Mouse (Mus musculus): ENCODE results near the gene Ipmk. TPM values are rescaled to one million over a fixed set of nuclear protein-coding genes. Genes with fewer than 3 reads are reported as not detected.

Gene Ipmk
- total and polyA plus RNA-seq, 3 experiments = 14.7 to 27.1 (median 23.8) TPM

GRCm38 (mm10) chr10:71306190-71306589 lies 41.4 kb upstream of the Ipmk start:
- in situ Hi-C loops (cut with MboI; ENCODE audit: low pct_ligation_motif_present, low pct_unique_long_range_greater_than_20kb, low sequenced_read_pairs) (no loop called here), dilution Hi-C loops (cut with MboI; ENCODE audit: extremely low pct_ligation_motif_present, extremely low pct_unique_long_range_greater_than_20kb, low sequenced_read_pairs) (no loop called here)
- Histone ChIP-seq H3K9me3 (replicated peaks; ENCODE audit: low read length) (peaks cover 4% of the 10 kb centered on the region), H3K4me1 (ENCODE audit: control insufficient read depth in 1 of 2, insufficient read depth in 2 of 2) (peaks cover 0 to 6% of the 10 kb centered on the region in 2 experiments; a peak in 1 of 4 replicates), H3K9ac (ENCODE audit: insufficient read depth, low read depth) (peak overlapping the region; percentile 5; the same call in 1 of the 2 replicates), H3K36me3 (replicated peaks in 1 of 2; ENCODE audit: control insufficient read depth in 1 of 2, insufficient read depth in 1 of 2, low read length in 1 of 2) (no peaks in the 10 kb centered on the region), H3K27ac (ENCODE audit: insufficient read depth, low read depth) (no peak overlapping the region), H3K27me3 (replicated peaks) (no peaks in the 10 kb centered on the region), H3K4me3 (replicated peaks in 1 of 3; ENCODE audit: low read depth in 2 of 3, low read length in 2 of 3, poor library complexity in 1 of 3) (peak overlapping the region; percentile 27 to 53 (median 39)), H3K79me2 (replicated peaks; ENCODE audit: control insufficient read depth, extremely low read depth, insufficient read depth, poor library complexity, severe bottlenecking) (no peaks in the 10 kb centered on the region), H3K4me2 (ENCODE audit: insufficient read depth, low read depth, poor library complexity, severe bottlenecking) (peak overlapping the region; percentile 83)
- TF ChIP-seq CTCF (conservative IDR thresholded peaks at IDR 0.05 in 1 of 2, IDR thresholded peaks at IDR 0.05 in 1 of 2; ENCODE audit: low read depth in 2 of 2, low read length in 2 of 2) (peak; percentile 55 to 81), SIN3A (IDR thresholded peaks at IDR 0.05; ENCODE audit: low read length) (no peak), IRF4 (IDR thresholded peaks at IDR 0.05; ENCODE audit: low read depth, low read length) (peak; percentile 42; the same call in 1 of the 2 replicates), RAD21 (IDR thresholded peaks at IDR 0.05; ENCODE audit: low read depth, low read length) (peak; percentile 68), MAX (IDR thresholded peaks at IDR 0.05; ENCODE audit: low read length) (no peak), SMC3 (IDR thresholded peaks at IDR 0.05; ENCODE audit: low read depth, low read length) (peak; percentile 58), CHD1 (IDR thresholded peaks at IDR 0.05; ENCODE audit: low read depth, low read length) (no peak), TBP (conservative IDR thresholded peaks at IDR 0.05; ENCODE audit: low read depth, low read length) (no peak)
- DNase-seq (ENCODE audit: extremely low read depth) = peak; percentile 74

- dilution Hi-C loops (cut with MboI; ENCODE audit: extremely low pct_ligation_motif_present, extremely low pct_unique_long_range_greater_than_20kb, low sequenced_read_pairs) (no loop called here), in situ Hi-C loops (cut with MboI; ENCODE audit: low pct_ligation_motif_present, low pct_unique_long_range_greater_than_20kb, low sequenced_read_pairs) (no loop called here)
- Histone ChIP-seq H3K36me3 (replicated peaks in 1 of 2; ENCODE audit: control insufficient read depth in 1 of 2, insufficient read depth in 1 of 2, low read length in 1 of 2) (no peaks in the 10 kb centered on the region), H3K9ac (ENCODE audit: insufficient read depth, low read depth) (peak overlapping the region; percentile 5; the same call in 1 of the 2 replicates), H3K4me2 (ENCODE audit: insufficient read depth, low read depth, poor library complexity, severe bottlenecking) (peak overlapping the region; percentile 83), H3K27me3 (replicated peaks) (no peaks in the 10 kb centered on the region), H3K79me2 (replicated peaks; ENCODE audit: control insufficient read depth, extremely low read depth, insufficient read depth, poor library complexity, severe bottlenecking) (no peaks in the 10 kb centered on the region), H3K4me3 (replicated peaks in 1 of 3; ENCODE audit: low read depth in 2 of 3, low read length in 2 of 3, poor library complexity in 1 of 3) (peak overlapping the region in 1 of 3 experiments; percentile 27), H3K9me3 (replicated peaks; ENCODE audit: low read length) (peaks cover 4% of the 10 kb centered on the region), H3K4me1 (ENCODE audit: control insufficient read depth in 1 of 2, insufficient read depth in 2 of 2) (peaks cover 0 to 6% of the 10 kb centered on the region in 2 experiments; a peak in 1 of 4 replicates), H3K27ac (ENCODE audit: insufficient read depth, low read depth) (no peak overlapping the region)
- DNase-seq (ENCODE audit: extremely low read depth) = no peak
- peak; percentile 85 for TF ChIP-seq ZNF384 (IDR thresholded peaks at IDR 0.05; ENCODE audit: low read depth, low read length)
- TF ChIP-seq KAT2A (IDR thresholded peaks at IDR 0.05; ENCODE audit: insufficient replicate concordance, low read length) = no peak
- no peak for TF ChIP-seq NELFE (IDR thresholded peaks at IDR 0.05; ENCODE audit: low read depth, low read length)
These were observed 40.8 kb upstream of the Ipmk start for GRCm38 (mm10) chr10:71306759-71307158.

GRCm38 (mm10) chr10:71308199-71308598 lies 39.4 kb upstream of the Ipmk start:
- Histone ChIP-seq H3K79me2 (replicated peaks; ENCODE audit: control insufficient read depth, extremely low read depth, insufficient read depth, poor library complexity, severe bottlenecking) (no peaks in the 10 kb centered on the region), H3K9me3 (replicated peaks; ENCODE audit: low read length) (peaks cover 4% of the 10 kb centered on the region), H3K27me3 (replicated peaks) (no peaks in the 10 kb centered on the region), H3K27ac (ENCODE audit: insufficient read depth, low read depth) (no peak overlapping the region), H3K9ac (ENCODE audit: insufficient read depth, low read depth) (no peak overlapping the region), H3K36me3 (replicated peaks in 1 of 2; ENCODE audit: control insufficient read depth in 1 of 2, insufficient read depth in 1 of 2, low read length in 1 of 2) (no peaks in the 10 kb centered on the region), H3K4me3 (replicated peaks in 1 of 3; ENCODE audit: low read depth in 2 of 3, low read length in 2 of 3, poor library complexity in 1 of 3) (no peak overlapping the region), H3K4me2 (ENCODE audit: insufficient read depth, low read depth, poor library complexity, severe bottlenecking) (no peak overlapping the region), H3K4me1 (ENCODE audit: control insufficient read depth in 1 of 2, insufficient read depth in 2 of 2) (0 out of 4 replicates have a peak, but pooled peaks cover 0 to 2% of the 10 kb centered on the region in 2 experiments)
- no peak for TF ChIP-seq NELFE (IDR thresholded peaks at IDR 0.05; ENCODE audit: low read depth, low read length)
- no peak for TF ChIP-seq SMC3 (IDR thresholded peaks at IDR 0.05; ENCODE audit: low read depth, low read length)
- no peak for TF ChIP-seq ZC3H11A (IDR thresholded peaks at IDR 0.05; ENCODE audit: low read depth, low read length)
- TF ChIP-seq HCFC1 (IDR thresholded peaks at IDR 0.05; ENCODE audit: low read depth, low read length) = no peak
- no peak for TF ChIP-seq ELF1 (IDR thresholded peaks at IDR 0.05; ENCODE audit: low read depth, low read length)
- TF ChIP-seq GABPA (IDR thresholded peaks at IDR 0.05; ENCODE audit: insufficient replicate concordance, low read depth, low read length) = no peak
- TF ChIP-seq BHLHE40 (IDR thresholded peaks at IDR 0.05; ENCODE audit: low read depth, low read length) = no peak
- no peak for TF ChIP-seq ZNF384 (IDR thresholded peaks at IDR 0.05; ENCODE audit: low read depth, low read length)
- TF ChIP-seq TCF12 (IDR thresholded peaks at IDR 0.05; ENCODE audit: low read depth, low read length) = no peak
- TF ChIP-seq MXI1 (IDR thresholded peaks at IDR 0.05; ENCODE audit: low read depth, low read length) = no peak
- TF ChIP-seq MAZ (IDR thresholded peaks at IDR 0.05; ENCODE audit: low read depth, low read length) = no peak
- no peak for TF ChIP-seq PAX5 (IDR thresholded peaks at IDR 0.05; ENCODE audit: low read length)
- TF ChIP-seq ZKSCAN1 (IDR thresholded peaks at IDR 0.05; ENCODE audit: borderline replicate concordance, low read depth, low read length) = no peak
- TF ChIP-seq POLR2AphosphoS2 (IDR thresholded peaks at IDR 0.05; ENCODE audit: low read depth, low read length) = no peak
- TF ChIP-seq JUND (conservative IDR thresholded peaks at IDR 0.05; ENCODE audit: low read depth, low read length) = no peak
- peak; percentile 10 for DNase-seq (ENCODE audit: extremely low read depth)
- in situ Hi-C loops (cut with MboI; ENCODE audit: low pct_ligation_motif_present, low pct_unique_long_range_greater_than_20kb, low sequenced_read_pairs) (no loop called here), dilution Hi-C loops (cut with MboI; ENCODE audit: extremely low pct_ligation_motif_present, extremely low pct_unique_long_range_greater_than_20kb, low sequenced_read_pairs) (no loop called here)
